In genomic region chr1:19849918-19850317, GRCm38 (mm10) we compare ENCODE assay signal across 8 mouse cellular contexts.
DNase-seq lines count a peak whose midpoint lies in the region; ATAC-seq lines count a peak whose summit lies in the region.

No protein-coding gene starts in this region.

- no peaks in the 10 kb centered on the region for H3K27me3 ChIP-seq in heart, embryonic 11.5 days (ENCODE audit: control insufficient read depth, insufficient read depth, low read length)
- no peaks in the 10 kb centered on the region for H3K27me3 ChIP-seq in heart, embryonic 10.5 days (ENCODE audit: insufficient read depth, poor library complexity, severe bottlenecking)
- no peaks in the 10 kb centered on the region for H3K27me3 ChIP-seq in kidney, embryonic 14.5 days (ENCODE audit: control insufficient read depth, insufficient read depth, low read length)

- DNase-seq in heart, embryonic 10.5 days (ENCODE audit: low spot score), result no peak
- peak; percentile 12 for DNase-seq in 416B (ENCODE audit: low read depth)
- DNase-seq in adrenal gland, postnatal 36 days, result peak; percentile 3 to 20
- DNase-seq in layer of hippocampus, postnatal 36 days, result peak; percentile 3 to 14
- DNase-seq in natural killer cell, adult 2 months (ENCODE audit: low spot score in 2 of 2), result no peak

- H3K27ac ChIP-seq in heart, embryonic 11.5 days (ENCODE audit: low read depth, low read length), result no peak overlapping the region
- H3K27ac ChIP-seq in heart, embryonic 10.5 days, result no peak overlapping the region
- no peak overlapping the region for H3K27ac ChIP-seq in kidney, embryonic 14.5 days (ENCODE audit: low read depth, low read length)

- no peaks in the 10 kb centered on the region for H3K4me1 ChIP-seq in heart, embryonic 11.5 days (ENCODE audit: control insufficient read depth, insufficient read depth, low read length)
- H3K4me1 ChIP-seq in heart, embryonic 10.5 days, result no peaks in the 10 kb centered on the region
- no peaks in the 10 kb centered on the region for H3K4me1 ChIP-seq in kidney, embryonic 14.5 days (ENCODE audit: control insufficient read depth, insufficient read depth, low read length)

- H3K4me3 ChIP-seq in heart, embryonic 11.5 days (ENCODE audit: low read depth, low read length), result no peak overlapping the region
- H3K4me3 ChIP-seq in heart, embryonic 10.5 days, result no peak overlapping the region
- H3K4me3 ChIP-seq in kidney, embryonic 14.5 days (ENCODE audit: low read length), result no peak overlapping the region

- H3K36me3 ChIP-seq in heart, embryonic 11.5 days (ENCODE audit: control insufficient read depth, insufficient read depth, low read length), result no peaks in the 10 kb centered on the region
- no peaks in the 10 kb centered on the region for H3K36me3 ChIP-seq in heart, embryonic 10.5 days
- H3K36me3 ChIP-seq in kidney, embryonic 14.5 days (ENCODE audit: control insufficient read depth, insufficient read depth, low read length), result no peaks in the 10 kb centered on the region

- no peak overlapping the region for H3K9ac ChIP-seq in heart, embryonic 11.5 days (ENCODE audit: low read depth, low read length)
- no peak overlapping the region for H3K9ac ChIP-seq in kidney, embryonic 14.5 days (ENCODE audit: low read depth, low read length)

- 65% methylated on average over 3 of the region's 3 CpGs for WGBS in heart, embryonic 11.5 days (ENCODE audit: insufficient replicate concordance)
- 70% methylated on average over 3 of the region's 3 CpGs for WGBS in heart, embryonic 10.5 days
- 85% methylated on average over 3 of the region's 3 CpGs for WGBS in kidney, embryonic 14.5 days

- no peaks in the 10 kb centered on the region for H3K9me3 ChIP-seq in heart, embryonic 11.5 days (replicated peaks; ENCODE audit: control insufficient read depth, low read length)
- H3K9me3 ChIP-seq in heart, embryonic 10.5 days, result no peaks in the 10 kb centered on the region
- no peaks in the 10 kb centered on the region for H3K9me3 ChIP-seq in kidney, embryonic 14.5 days (ENCODE audit: control insufficient read depth, low read length)

- 0 out of 2 replicates have a peak, but pooled peaks have one; percentile 35 for ATAC-seq in heart, embryonic 11.5 days (replicated peaks; ENCODE audit: insufficient number of reproducible peaks, low FRiP score, low TSS enrichment)
- no peak for ATAC-seq in monocyte, adult 5-6 weeks (replicated peaks; ENCODE audit: insufficient number of reproducible peaks, low FRiP score, low TSS enrichment, poor library complexity, severe bottlenecking)
- ATAC-seq in kidney, embryonic 14.5 days (ENCODE audit: low FRiP score, low TSS enrichment), result no peak

- no peak overlapping the region for H3K4me2 ChIP-seq in heart, embryonic 11.5 days
- no peak overlapping the region for H3K4me2 ChIP-seq in kidney, embryonic 14.5 days (replicated peaks; ENCODE audit: low read depth, low read length)

Comparison
In these comparisons a context has a peak if more than half of its experiments do, and no peak if none do; other contexts are left out.
1. DNase-seq: peak in 416B (single experiment), adrenal gland, postnatal 36 days (2 of 2) and layer of hippocampus, postnatal 36 days (2 of 2); none in heart, embryonic 10.5 days (single experiment) and natural killer cell, adult 2 months (0 of 2).